Mouse (Mus musculus): Measurements from ENCODE around the gene Psmd11.

Psmd11 gene

DNA sequence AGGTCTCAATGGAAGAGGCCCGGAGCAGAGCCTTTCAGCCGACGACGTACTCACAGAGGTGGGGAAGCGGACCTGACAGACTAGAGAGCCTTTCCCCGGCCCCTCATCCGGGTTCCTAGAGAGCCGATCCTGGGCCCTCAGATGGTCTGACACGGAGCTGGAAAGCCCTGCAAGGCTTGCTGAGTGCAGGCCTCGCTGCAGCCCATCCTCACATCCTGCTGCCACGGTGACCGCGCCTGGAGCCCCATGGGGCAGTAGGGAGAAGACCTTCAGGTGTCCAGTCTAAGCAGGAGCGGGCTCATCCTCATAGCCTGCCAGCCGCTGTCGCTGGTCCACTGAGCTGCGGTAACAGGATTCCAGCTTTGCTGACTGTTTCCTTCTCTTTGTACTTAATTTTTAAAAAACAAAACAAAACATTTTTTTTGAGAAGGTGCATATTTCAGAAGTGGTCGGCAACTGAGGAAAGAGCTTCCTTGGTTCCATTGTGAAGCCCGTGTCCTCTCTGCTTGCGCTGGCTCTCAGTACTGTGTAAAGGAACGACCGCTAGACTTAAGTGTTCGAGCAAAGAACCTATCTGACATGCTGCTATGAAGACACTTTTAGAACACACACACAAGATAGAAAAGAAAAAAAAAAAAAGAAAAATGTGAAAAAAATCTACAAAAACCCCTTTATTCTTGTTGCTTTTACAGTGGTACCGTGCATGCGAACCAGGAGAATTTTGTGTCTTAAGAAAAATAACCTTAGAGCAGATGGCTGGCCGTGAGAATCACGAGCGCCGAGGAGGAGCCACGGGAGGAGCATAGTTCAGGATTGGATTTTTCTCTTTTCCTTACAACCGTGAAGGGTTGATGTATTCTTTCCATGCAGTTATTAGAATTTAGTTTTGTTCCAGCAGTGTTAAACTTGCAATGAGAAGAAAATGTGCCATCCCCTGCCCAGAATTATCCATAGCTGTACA lies 51.8 kb downstream of the Psmd11 start:
- no peak for DNase-seq (ENCODE audit: low read depth, low spot score)

- no peak for DNase-seq (ENCODE audit: low read depth, low spot score)
These were observed 53.1 kb downstream of the Psmd11 start for GRCm38 (mm10) chr11:80481409-80482050.

GRCm38 (mm10) chr11:80482347-80482746 lies 53.9 kb downstream of the Psmd11 start:
- DNase-seq (ENCODE audit: low read depth, low spot score), result no peak

DNA sequence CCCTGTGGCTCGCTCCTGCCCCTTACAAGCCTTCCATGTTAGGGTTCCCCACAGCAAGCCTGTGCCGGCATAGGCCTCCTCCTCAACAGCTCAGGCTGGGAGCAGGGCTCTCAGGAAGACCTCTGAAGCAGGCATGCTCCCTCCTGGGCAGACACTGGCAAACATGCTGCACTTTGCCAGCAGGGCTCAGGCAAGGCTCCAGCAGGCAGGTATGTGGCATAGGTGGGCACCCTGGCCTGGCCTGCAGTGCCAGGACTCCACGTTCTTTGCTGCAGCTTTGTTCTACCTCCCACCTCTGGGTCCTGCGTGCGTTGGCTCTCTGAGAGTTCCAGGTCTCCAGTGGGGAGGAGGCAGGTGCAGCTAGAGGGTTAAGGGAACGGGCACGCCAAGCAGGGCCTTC lies 54.5 kb downstream of the Psmd11 start:
- DNase-seq (ENCODE audit: low read depth, low spot score), result no peak

GRCm38 (mm10) chr11:80483536-80484067 lies 55.2 kb downstream of the Psmd11 start:
- DNase-seq (ENCODE audit: low read depth, low spot score), result no peak

- DNase-seq (ENCODE audit: low read depth, low spot score), result no peak
These were observed 55.9 kb downstream of the Psmd11 start for GRCm38 (mm10) chr11:80484191-80484791.

DNA sequence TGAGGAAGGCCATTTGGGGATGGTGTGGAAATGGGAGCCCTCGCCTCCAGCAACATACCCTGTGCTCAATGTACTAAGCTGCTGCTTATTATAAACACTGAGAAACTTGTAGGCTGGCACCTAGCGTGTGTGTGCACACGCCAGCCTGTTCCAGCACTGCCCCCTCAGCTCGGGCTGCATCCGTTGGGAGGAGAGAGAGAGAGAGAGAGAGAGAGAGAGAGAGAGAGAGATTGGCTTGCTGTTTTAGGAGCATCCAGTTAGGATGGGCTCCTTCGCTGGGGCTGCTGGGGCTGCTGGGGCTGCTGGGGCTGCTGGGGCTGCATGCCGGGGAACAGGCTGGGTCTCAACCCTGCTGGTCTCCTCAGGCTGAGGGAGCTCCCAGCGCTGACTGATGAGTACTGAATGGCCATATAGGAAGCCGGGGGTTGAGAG lies 56.7 kb downstream of the Psmd11 start:
- DNase-seq (ENCODE audit: low read depth, low spot score), result no peak

GRCm38 (mm10) chr11:80485622-80486206 lies 57.3 kb downstream of the Psmd11 start:
- DNase-seq (ENCODE audit: low read depth, low spot score), result no peak

DNA sequence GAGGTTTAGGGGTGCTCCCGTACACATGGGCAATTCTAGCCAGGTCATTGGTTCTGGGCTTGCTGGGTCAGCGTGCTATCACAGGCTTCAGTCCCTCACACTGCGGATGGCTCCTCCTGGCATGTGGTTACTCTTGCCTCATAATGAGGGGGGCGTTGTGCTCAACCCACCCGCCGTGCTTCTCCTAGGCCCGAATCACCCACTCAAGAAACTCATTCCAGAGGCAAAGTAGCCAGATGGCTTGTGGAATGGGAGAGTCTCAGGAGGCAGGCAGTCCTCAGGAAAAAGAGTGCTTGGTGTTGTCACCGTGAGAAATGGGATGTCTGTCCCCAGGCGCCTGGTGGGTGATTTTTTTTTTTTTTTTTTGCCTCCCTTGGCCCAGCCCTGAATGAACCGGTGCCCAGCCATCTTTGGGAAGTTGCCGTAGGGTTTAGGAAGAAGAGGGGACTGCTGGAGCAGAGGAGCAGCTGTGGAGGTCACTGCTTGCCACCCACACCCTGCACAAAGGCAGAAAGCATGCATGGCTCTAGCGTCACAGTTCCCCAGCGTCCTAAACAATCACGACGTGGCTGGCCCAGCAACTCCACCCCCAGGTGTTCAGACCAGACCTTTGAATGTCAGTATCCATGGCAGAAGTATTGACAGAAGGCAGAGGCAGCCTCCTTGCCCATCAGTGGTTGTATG lies 59.6 kb downstream of the Psmd11 start:
- DNase-seq (ENCODE audit: low read depth, low spot score), result no peak

DNA sequence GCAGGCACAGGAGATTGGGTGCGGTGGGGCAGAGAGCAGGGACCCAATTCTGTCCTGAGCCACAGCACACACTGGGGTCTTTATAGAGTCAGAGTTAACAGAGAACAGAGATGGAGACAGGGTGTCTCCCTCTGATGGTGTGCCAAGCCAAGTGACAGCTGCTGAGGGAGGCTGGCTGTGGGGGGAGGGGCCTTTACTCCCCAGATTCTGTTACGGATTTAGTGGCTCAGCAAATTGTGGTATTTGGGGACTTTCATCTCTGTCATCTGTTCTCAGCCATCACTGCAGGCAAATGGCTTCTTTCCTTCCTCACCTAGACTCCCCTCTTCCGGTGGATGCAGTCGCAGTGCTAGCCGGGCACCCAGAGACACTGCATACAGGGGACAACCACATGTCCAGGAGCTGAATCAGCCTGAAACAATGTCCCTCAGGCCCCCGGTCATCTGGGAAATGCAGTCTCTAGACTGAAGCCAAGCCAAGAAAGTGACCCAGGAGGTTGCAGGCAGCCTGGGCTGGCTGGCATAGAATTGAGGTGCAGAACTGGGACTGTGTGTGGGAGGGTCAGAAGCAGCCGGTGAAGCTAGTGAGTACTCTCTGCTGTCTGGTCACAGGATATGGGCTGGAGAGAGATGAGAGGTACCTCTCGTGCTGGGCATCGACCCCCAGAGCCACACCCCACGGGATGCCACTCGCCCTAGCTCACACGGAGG lies 60.9 kb downstream of the Psmd11 start:
- no peak for DNase-seq (ENCODE audit: low read depth, low spot score)

- DNase-seq (ENCODE audit: low read depth, low spot score), result no peak
These were observed 61.4 kb downstream of the Psmd11 start for GRCm38 (mm10) chr11:80489882-80490196.

GRCm38 (mm10) chr11:80490831-80491230 lies 62.4 kb downstream of the Psmd11 start:
- no peak for DNase-seq (ENCODE audit: low read depth, low spot score)

DNA sequence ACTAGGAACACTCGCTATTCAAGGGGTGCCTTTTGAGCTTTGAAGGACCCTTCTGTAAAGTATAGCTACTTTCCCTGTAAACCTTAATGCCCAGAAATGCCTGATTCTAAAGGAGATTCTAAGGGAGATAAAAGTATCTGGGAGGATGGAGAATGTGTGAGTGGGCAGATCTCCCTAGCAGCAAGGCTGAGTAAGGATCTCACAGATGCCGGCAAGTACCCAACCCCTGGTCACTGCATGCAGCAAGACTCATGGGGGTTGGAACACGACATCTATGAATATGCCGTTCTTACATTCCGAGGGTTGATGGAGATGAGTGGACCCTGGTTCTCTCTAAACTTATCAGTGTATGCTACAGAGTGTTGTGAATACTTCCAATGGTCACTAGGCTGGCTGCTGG lies 64.8 kb downstream of the Psmd11 start:
- no peak for DNase-seq (ENCODE audit: low read depth, low spot score)

- DNase-seq (ENCODE audit: low read depth, low spot score), result no peak
These were observed 66.4 kb downstream of the Psmd11 start for GRCm38 (mm10) chr11:80494852-80495251.

DNA sequence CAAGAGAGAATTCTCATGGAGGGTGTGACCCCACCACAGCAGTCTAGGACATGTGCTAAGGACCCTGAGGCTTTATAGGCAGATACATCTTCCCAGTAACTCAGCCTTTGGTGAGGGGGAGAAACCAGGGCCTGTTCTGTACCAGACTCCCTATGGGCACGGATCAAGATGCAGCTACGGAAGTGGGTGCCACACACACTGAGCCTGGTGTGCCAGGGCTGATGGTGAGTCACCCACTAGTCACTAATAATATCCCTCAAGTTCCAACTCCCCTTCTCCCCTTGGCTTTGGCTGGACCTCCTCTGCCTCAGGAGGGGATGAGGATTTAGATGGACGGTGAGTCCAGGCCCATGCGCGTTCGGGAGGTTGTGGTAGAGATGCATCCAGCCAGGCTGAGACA lies 67.6 kb downstream of the Psmd11 start:
- DNase-seq (ENCODE audit: low read depth, low spot score), result no peak

DNA sequence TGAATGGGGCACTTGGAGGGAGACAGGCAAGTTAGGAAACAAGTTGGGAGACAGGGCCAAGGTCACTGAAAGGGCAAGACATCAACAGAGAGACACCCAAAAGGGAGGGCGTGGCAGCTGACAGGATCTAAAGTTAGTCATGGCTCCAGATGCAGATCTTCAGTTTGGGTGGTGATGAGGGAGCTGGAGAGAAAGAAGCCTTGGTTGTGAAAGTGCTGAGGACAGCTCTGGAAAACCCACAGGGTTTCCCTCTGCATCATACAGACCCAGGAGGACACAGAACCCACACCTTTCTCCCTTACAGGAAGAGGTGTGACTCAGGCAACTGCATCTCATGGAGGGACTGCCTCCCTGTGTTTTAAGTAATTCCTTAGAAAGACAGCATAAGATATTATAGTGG lies 68.2 kb downstream of the Psmd11 start:
- DNase-seq (ENCODE audit: low read depth, low spot score), result no peak

- DNase-seq (ENCODE audit: low read depth, low spot score), result no peak
These were observed 69.0 kb downstream of the Psmd11 start for GRCm38 (mm10) chr11:80497225-80497919.

DNA sequence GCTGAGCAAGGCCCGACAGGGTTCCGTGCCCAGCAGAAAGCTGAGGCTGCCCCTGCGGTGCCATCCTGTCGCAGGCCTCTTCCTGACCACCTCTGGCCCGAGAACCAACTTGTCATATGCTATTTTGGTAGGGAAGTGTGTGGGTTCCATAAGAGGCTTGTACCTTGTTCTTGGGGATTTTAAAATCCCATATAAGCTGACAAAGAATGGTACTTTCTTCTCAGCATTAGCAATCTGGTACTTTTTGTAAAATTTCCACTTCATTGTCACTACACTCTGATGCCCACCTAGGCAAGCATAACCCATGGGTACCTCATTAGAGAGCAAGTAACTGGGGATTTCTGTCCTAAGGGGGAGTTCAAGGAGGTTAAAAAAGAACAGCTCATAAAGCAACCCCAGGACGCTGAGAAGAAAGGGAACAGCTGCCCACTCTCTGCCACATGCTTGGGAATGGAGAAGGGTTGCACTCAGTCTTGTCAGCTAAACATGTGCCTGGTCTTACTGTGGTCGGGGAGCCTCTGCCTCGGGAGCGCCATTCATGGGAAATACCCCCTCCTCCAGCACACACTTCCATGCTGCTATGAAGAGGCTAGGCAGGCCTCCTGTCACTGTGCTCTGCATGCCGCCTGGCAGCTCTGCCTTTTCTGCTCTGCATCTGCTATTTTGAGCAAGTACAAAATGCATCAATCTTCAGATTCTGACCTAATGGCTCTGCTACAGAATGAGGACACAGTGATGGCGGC lies 70.1 kb downstream of the Psmd11 start:
- no peak for DNase-seq (ENCODE audit: low read depth, low spot score)

DNA sequence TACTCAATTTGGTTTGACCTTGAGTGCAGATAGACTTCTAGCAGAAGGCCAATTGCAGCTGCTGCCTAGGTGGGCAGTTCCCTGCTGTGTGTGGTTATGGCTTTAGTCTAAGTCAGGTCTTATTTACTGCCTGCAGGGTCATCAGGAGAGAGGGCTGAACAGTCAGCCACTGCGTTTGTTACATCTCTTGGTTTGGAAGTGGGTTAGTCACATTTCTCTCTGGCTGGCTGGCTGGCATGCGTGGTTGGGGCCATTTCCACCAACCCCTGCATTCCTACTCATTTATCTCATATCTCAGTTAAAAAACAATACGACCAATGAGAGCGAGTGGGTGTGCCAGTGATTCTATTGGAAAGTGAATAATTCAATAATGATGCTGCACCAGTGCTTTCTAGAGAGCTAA lies 71.1 kb downstream of the Psmd11 start:
- no peak for DNase-seq (ENCODE audit: low read depth, low spot score)
